Mouse (Mus musculus) MEL (cell line): ENCODE measurements around the gene Qdpr.

Experiments
- CTCF ChIP-seq, 3 experiments: IDR thresholded peaks in 2 of 3; conservative IDR thresholded peaks in 1 of 3; 2 replicates each; pipeline ENCODE4 v1.5.1; 2011 to 2012; ENCODE audit warnings: low read length in 3 of 3, low read depth in 2 of 3, mild to moderate bottlenecking in 2 of 3, improper control_type of control experiment in 1 of 3, inconsistent platforms in 1 of 3, mixed read lengths in 1 of 3, moderate library complexity in 1 of 3; ENCODE audit not compliant: control insufficient read depth in 1 of 3, insufficient read depth in 1 of 3, poor library complexity in 1 of 3, severe bottlenecking in 1 of 3
- EP300 ChIP-seq, 2 experiments: IDR thresholded peaks; 2 replicates each; pipeline ENCODE4 v1.6.1; 2011; ENCODE audit warnings: improper control_type of control experiment in 2 of 2, low read length in 2 of 2, low read depth in 1 of 2, mild to moderate bottlenecking in 1 of 2
- KAT2A ChIP-seq: conservative IDR thresholded peaks from 2 replicates; pipeline ENCODE4 v1.6.1; 2012; ENCODE audit warnings: low read depth, low read length, improper control_type of control experiment, inconsistent platforms
- POLR2A ChIP-seq, 2 experiments: IDR thresholded peaks; 2 replicates each; pipeline ENCODE4 v1.6.1; 2011 to 2012; ENCODE audit warnings: low read length in 2 of 2, mild to moderate bottlenecking in 2 of 2, control low read depth in 1 of 2, improper control_type of control experiment in 1 of 2, low read depth in 1 of 2, moderate library complexity in 1 of 2; ENCODE audit not compliant: control insufficient read depth in 1 of 2, insufficient read depth in 1 of 2, poor library complexity in 1 of 2

- TF ChIP-seq EP300 (IDR thresholded peaks at IDR 0.05; ENCODE audit: low read depth in 1 of 2, low read length in 2 of 2) (no peak), POLR2A (IDR thresholded peaks at IDR 0.05; ENCODE audit: control insufficient read depth in 1 of 2, insufficient read depth in 1 of 2, low read depth in 1 of 2, low read length in 2 of 2, poor library complexity in 1 of 2) (no peak), KAT2A (no peak), CTCF (IDR thresholded peaks at IDR 0.05 in 2 of 3, conservative IDR thresholded peaks at IDR 0.05 in 1 of 3; ENCODE audit: control insufficient read depth in 1 of 3, insufficient read depth in 1 of 3, low read depth in 2 of 3, low read length in 3 of 3, poor library complexity in 1 of 3, severe bottlenecking in 1 of 3) (no peak)
These were observed 31.1 kb upstream of the Qdpr start for GRCm38 (mm10) chr5:45481125-45481524.
